Mouse (Mus musculus) adipose tissue, adult 10 weeks (tissue): ENCODE data around the gene Zfp280b. TPM values are rescaled to one million over a fixed set of nuclear protein-coding genes. Genes with fewer than 3 reads are reported as not detected.

Source experiments
- polyA plus RNA-seq: library from polyadenylated mRNA; stranded (reverse); fragments of 350-450 nt; fragmentation: Illumina TruSeq; extraction: RNeasy Lipid Tissue Mini Kit (QIAGEN cat#74804); gene quantifications from one replicate; pipeline ENCODE4 v1.2.3, GENCODE M21; 2014; ENCODE audit warnings: low read depth, low replicate concordance

The Zfp280b gene
- 5.1 TPM for polyA plus RNA-seq

GRCm38 (mm10) chr10:76032402-76033118 is at the start of gene Zfp280b:
Gene Zfp280b, plus strand, starts transcription at chr10:76032650.

Other genes starting within 250 kb of the Zfp280b start
- gene Gstt1, start 234.1 kb upstream of the Zfp280b start, polyA plus RNA-seq, result 99.2 TPM
- gene Gstt4, start 210.1 kb upstream of the Zfp280b start, polyA plus RNA-seq, result 10.3 TPM
- gene Gstt2, start 195.2 kb upstream of the Zfp280b start, polyA plus RNA-seq, result 66.6 TPM
- 195 TPM for gene Mif, start 172.4 kb upstream of the Zfp280b start, polyA plus RNA-seq
- gene Derl3, start 139.2 kb upstream of the Zfp280b start, polyA plus RNA-seq, result 86.2 TPM
- gene Smarcb1, start 111.0 kb upstream of the Zfp280b start, polyA plus RNA-seq, result 52.3 TPM
- 104 TPM for gene Chchd10, start 99.5 kb upstream of the Zfp280b start, polyA plus RNA-seq
- 9.3 TPM for gene Mmp11, start 96.2 kb upstream of the Zfp280b start, polyA plus RNA-seq
- 3.2 TPM for gene Gm867, start 92.0 kb upstream of the Zfp280b start, polyA plus RNA-seq
- gene Vpreb3, start 89.6 kb upstream of the Zfp280b start, polyA plus RNA-seq, result 0.93 TPM
- gene Gm5134, start 78.1 kb upstream of the Zfp280b start, polyA plus RNA-seq, result 0.34 TPM
- gene Slc5a4b, start 78.3 kb downstream of the Zfp280b start, polyA plus RNA-seq, result not detected
- gene Slc5a4a, start 114.8 kb downstream of the Zfp280b start, polyA plus RNA-seq, result not detected
- gene Prmt2, start 205.2 kb downstream of the Zfp280b start, polyA plus RNA-seq, result 29.1 TPM
- 5.2 TPM for gene S100b, start 221.2 kb downstream of the Zfp280b start, polyA plus RNA-seq